Mouse (Mus musculus): Measurements from ENCODE around the gene Dad1. TPM values are rescaled to one million over a fixed set of nuclear protein-coding genes. Genes with fewer than 3 reads are reported as not detected.

The Dad1 gene
- polyA plus RNA-seq, 1 experiment: 4.4 TPM

DNA sequence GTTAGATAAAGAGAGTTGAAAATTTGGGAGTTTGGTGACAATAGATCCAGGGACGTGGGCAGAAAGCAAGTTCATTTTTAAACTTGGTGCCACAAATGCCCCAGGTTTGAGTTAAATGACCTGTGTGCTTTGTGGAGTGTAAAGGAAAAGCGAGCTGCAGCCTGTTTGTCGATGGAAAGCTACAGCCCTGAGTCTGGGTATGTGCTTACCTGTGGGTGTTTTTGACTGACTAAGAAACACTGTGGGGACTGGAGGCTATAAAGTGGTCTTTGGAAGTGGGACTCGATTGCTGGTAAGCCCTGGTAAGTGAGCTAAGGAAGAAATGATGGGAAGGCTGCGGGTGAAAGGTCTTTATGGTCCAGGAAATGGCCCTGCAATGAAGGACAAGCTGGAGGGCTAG lies 47.6 kb downstream of the Dad1 start:
- Histone ChIP-seq H3K4me3 (replicated peaks) (no peak overlapping the region), H3K9me3 (ENCODE audit: control insufficient read depth, low read length) (no peaks in the 10 kb centered on the region), H3K36me3 (ENCODE audit: control insufficient read depth) (no peaks in the 10 kb centered on the region), H3K27me3 (ENCODE audit: control insufficient read depth) (no peaks in the 10 kb centered on the region; the same call in none of the 2 replicates), H3K4me1 (ENCODE audit: control insufficient read depth) (peaks cover 31% of the 10 kb centered on the region)
- TF ChIP-seq GATA1 (IDR thresholded peaks at IDR 0.05; ENCODE audit: low read length) (no peak), TAL1 (IDR thresholded peaks at IDR 0.05; ENCODE audit: low read length) (no peak)

DNA sequence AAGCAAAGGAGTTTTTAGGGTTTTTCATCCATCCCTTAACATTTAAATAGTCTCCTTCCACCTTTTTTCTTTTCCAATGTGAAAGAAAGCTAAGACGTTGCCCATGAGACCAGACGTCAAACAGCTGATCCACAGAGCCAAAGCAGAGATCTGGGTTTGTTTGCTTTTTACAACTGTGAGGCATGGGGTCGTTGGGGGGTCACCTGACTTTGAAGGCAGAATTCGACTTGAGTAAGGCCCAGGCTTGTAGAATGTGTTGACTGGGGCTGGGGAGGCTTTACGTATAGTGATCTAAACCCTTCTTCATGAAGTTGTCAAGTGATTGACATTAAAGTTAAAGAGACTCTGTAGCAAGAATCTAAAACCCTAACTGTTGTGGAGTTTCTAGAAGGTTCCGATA lies 48.0 kb downstream of the Dad1 start:
- TF ChIP-seq GATA1 (IDR thresholded peaks at IDR 0.05; ENCODE audit: low read length) (no peak), TAL1 (IDR thresholded peaks at IDR 0.05; ENCODE audit: low read length) (no peak)
- Histone ChIP-seq H3K4me1 (ENCODE audit: control insufficient read depth) (peaks cover 31% of the 10 kb centered on the region), H3K9me3 (ENCODE audit: control insufficient read depth, low read length) (no peaks in the 10 kb centered on the region)

DNA sequence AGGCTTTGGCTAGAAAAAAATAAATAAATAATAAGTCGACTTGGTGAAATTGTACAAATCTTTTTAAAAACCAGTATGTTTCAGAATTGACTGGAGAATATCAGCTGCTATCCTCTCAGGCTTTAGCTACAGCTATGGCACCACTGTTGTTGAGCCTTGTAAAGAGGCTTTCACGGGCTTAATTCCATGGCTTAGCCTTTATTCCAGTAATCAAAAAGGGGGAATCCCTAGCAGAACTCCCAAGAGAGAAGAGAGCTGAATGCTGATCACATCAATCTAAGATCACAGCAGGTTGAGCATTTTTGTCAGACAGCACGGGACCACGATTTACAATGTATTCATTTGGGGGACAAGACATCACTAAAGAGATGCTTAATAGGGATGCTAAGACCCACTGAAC lies 49.1 kb downstream of the Dad1 start:
- H3K4me1 ChIP-seq (ENCODE audit: control insufficient read depth): peaks cover 31% of the 10 kb centered on the region
- TF ChIP-seq TAL1 (IDR thresholded peaks at IDR 0.05; ENCODE audit: low read length): no peak
- peaks cover 2% of the 10 kb centered on the region for H3K27me3 ChIP-seq (ENCODE audit: control insufficient read depth)

More for the DNA sequence above, 48.0 kb downstream of the Dad1 start:
- no peaks in the 10 kb centered on the region; the same call in none of the 2 replicates for H3K27me3 ChIP-seq (ENCODE audit: control insufficient read depth)
- no peak overlapping the region for H3K4me3 ChIP-seq (replicated peaks)
- H3K36me3 ChIP-seq (ENCODE audit: control insufficient read depth): no peaks in the 10 kb centered on the region

DNA sequence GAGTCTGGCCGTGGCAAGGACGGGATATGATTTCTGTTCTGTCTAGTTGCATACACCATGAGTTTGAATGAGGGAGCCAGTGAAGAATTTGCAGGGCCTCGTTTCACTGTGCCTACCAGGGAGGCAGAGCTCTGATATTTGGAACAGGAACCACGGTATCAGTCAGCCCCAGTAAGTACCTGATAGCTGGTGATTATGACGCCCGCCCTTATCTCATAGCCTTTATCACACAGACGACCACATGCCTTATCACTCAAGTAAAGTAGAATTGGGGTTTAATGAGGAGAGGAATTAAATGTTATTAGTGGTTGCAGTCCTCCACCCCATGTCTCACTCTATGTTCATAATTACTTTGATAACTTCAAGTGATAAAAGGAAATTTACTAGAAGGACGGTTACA lies 49.6 kb downstream of the Dad1 start:
- Histone ChIP-seq H3K4me3 (replicated peaks) (no peak overlapping the region), H3K9me3 (ENCODE audit: control insufficient read depth, low read length) (no peaks in the 10 kb centered on the region), H3K36me3 (ENCODE audit: control insufficient read depth) (no peaks in the 10 kb centered on the region), H3K27me3 (ENCODE audit: control insufficient read depth) (peaks cover 2% of the 10 kb centered on the region), H3K4me1 (ENCODE audit: control insufficient read depth) (peaks cover 31% of the 10 kb centered on the region)
- TF ChIP-seq TAL1 (IDR thresholded peaks at IDR 0.05; ENCODE audit: low read length): peak; percentile 64
- peak; percentile 64 for TF ChIP-seq GATA1 (IDR thresholded peaks at IDR 0.05; ENCODE audit: low read length)

More for the DNA sequence above, 49.1 kb downstream of the Dad1 start:
- no peaks in the 10 kb centered on the region for H3K9me3 ChIP-seq (ENCODE audit: control insufficient read depth, low read length)
- H3K4me3 ChIP-seq (replicated peaks): no peak overlapping the region
- H3K36me3 ChIP-seq (ENCODE audit: control insufficient read depth): no peaks in the 10 kb centered on the region

DNA sequence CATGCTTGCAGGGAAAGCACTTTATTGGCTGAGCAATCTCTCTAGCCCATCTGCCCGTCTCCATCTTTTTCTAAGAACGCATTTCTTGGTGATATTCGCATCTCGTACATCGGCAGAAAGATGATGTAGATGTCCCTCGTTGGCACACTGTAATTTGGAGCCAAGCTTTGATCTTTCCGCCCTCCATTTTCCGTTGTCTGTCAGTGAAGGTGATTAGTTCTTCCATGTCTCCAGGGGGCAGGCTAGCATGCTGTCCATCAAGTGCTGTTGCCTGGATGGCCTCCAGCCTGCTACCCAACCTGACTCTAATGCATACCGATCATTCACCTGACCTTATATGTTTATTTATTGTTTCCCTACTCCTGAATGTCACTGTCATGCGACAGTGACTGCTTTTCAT lies 50.1 kb downstream of the Dad1 start:
- TF ChIP-seq GATA1 (IDR thresholded peaks at IDR 0.05; ENCODE audit: low read length) (no peak), TAL1 (IDR thresholded peaks at IDR 0.05; ENCODE audit: low read length) (no peak)
- peaks cover 31% of the 10 kb centered on the region for H3K4me1 ChIP-seq (ENCODE audit: control insufficient read depth)
- H3K36me3 ChIP-seq (ENCODE audit: control insufficient read depth): no peaks in the 10 kb centered on the region
- H3K9me3 ChIP-seq (ENCODE audit: control insufficient read depth, low read length): no peaks in the 10 kb centered on the region
- no peak overlapping the region for H3K4me3 ChIP-seq (replicated peaks)
- peaks cover 2% of the 10 kb centered on the region for H3K27me3 ChIP-seq (ENCODE audit: control insufficient read depth)

DNA sequence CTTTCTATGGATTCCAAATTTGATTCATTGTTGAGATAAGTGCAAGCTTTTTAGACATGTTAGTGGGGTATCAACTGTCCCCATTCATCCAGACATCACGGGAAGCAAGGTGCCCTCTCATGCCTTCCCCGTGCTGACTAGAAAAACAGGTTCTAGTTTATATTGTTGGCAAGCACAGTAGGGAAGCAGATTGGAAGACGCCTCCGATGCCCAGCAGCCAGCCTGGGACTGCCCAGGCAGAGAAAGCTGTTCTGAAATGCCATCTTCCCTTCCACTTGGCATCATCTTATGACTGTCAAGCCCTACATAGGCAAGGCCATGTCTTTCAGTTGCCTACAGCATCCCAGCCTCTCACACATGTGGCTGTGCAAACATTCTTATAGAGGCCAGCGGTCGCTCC lies 50.7 kb downstream of the Dad1 start:
- no peak for TF ChIP-seq TAL1 (IDR thresholded peaks at IDR 0.05; ENCODE audit: low read length)
- no peak for TF ChIP-seq GATA1 (IDR thresholded peaks at IDR 0.05; ENCODE audit: low read length)
- H3K36me3 ChIP-seq (ENCODE audit: control insufficient read depth): no peaks in the 10 kb centered on the region
- H3K9me3 ChIP-seq (ENCODE audit: control insufficient read depth, low read length): no peaks in the 10 kb centered on the region
- H3K4me1 ChIP-seq (ENCODE audit: control insufficient read depth): peaks cover 31% of the 10 kb centered on the region
- no peak overlapping the region for H3K4me3 ChIP-seq (replicated peaks)
- peaks cover 2% of the 10 kb centered on the region for H3K27me3 ChIP-seq (ENCODE audit: control insufficient read depth)

DNA sequence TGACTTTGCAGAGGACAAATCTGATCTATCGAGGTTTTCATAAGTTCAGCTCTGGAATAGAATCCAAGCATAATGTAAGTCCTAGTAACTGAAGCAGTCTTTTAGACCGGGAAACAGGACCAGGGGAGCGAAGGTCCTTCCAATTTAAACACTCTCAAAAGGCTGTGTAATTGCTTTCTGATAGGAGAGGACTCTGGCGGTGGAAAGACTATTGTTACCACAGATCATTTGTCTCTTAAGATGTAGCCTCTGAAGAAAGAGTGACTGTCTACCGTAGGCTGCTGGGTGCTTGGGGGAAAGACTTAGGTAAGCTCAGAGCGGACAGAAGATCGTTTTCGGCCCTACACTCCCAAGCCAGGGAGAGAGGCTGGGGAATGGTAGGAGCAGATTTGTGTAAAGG lies 53.5 kb downstream of the Dad1 start:
- no peak overlapping the region for H3K4me3 ChIP-seq (replicated peaks)
- no peaks in the 10 kb centered on the region for H3K9me3 ChIP-seq (ENCODE audit: control insufficient read depth, low read length)
- no peaks in the 10 kb centered on the region for H3K36me3 ChIP-seq (ENCODE audit: control insufficient read depth)
- H3K27me3 ChIP-seq (ENCODE audit: control insufficient read depth): peaks cover 5% of the 10 kb centered on the region
- peaks cover 21% of the 10 kb centered on the region for H3K4me1 ChIP-seq (ENCODE audit: control insufficient read depth)
- TF ChIP-seq GATA1 (IDR thresholded peaks at IDR 0.05; ENCODE audit: low read length) (no peak), TAL1 (IDR thresholded peaks at IDR 0.05; ENCODE audit: low read length) (no peak)

DNA sequence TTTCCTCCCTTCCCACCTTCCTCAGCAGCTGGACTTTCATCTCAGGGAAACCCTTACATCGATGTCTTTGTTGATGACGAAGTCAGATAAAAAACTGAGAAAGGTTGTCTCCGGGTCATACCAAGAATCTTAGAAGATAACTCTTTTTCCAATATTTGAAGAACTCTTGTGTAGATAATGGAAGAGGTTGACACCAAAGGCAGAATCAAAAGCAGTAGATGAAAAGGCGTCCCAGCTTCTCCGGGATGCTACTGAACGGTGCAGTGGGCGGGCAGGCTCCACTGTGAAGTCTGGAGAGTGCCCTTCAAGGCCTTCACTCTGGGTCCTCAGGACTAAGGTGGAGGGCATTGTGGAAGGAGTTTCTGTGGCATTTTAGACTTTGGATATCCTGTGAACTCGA lies 54.2 kb downstream of the Dad1 start:
- Histone ChIP-seq H3K9me3 (ENCODE audit: control insufficient read depth, low read length) (no peaks in the 10 kb centered on the region), H3K27me3 (ENCODE audit: control insufficient read depth) (peaks cover 5% of the 10 kb centered on the region), H3K36me3 (ENCODE audit: control insufficient read depth) (no peaks in the 10 kb centered on the region), H3K4me3 (replicated peaks) (no peak overlapping the region), H3K4me1 (ENCODE audit: control insufficient read depth) (peaks cover 16% of the 10 kb centered on the region)
- TF ChIP-seq TAL1 (IDR thresholded peaks at IDR 0.05; ENCODE audit: low read length): no peak
- no peak for TF ChIP-seq GATA1 (IDR thresholded peaks at IDR 0.05; ENCODE audit: low read length)

DNA sequence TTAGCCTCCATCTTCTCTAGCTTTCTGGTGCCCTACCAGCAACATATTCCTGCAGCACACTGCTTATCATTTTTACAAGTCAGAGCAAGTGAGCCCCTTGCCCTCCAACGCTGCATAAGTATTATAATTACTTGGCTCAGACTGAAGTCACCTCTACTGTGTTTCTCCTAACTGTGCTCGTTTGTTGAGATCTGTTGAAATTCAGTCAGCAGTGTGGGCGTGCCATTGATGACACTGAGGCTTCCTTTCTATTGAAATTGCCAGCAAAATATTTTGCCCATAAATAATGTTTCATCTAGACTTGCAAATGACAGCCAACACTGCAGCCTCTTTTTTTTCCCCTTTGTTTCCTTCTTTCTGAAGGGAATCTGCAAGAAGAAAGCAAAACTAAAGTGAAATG lies 56.2 kb downstream of the Dad1 start:
- TF ChIP-seq GATA1 (IDR thresholded peaks at IDR 0.05; ENCODE audit: low read length): no peak
- TF ChIP-seq TAL1 (IDR thresholded peaks at IDR 0.05; ENCODE audit: low read length): no peak
- Histone ChIP-seq H3K4me1 (ENCODE audit: control insufficient read depth) (no peaks in the 10 kb centered on the region), H3K27me3 (ENCODE audit: control insufficient read depth) (peaks cover 9% of the 10 kb centered on the region), H3K36me3 (ENCODE audit: control insufficient read depth) (no peaks in the 10 kb centered on the region), H3K4me3 (replicated peaks) (no peak overlapping the region), H3K9me3 (ENCODE audit: control insufficient read depth, low read length) (no peaks in the 10 kb centered on the region)

DNA sequence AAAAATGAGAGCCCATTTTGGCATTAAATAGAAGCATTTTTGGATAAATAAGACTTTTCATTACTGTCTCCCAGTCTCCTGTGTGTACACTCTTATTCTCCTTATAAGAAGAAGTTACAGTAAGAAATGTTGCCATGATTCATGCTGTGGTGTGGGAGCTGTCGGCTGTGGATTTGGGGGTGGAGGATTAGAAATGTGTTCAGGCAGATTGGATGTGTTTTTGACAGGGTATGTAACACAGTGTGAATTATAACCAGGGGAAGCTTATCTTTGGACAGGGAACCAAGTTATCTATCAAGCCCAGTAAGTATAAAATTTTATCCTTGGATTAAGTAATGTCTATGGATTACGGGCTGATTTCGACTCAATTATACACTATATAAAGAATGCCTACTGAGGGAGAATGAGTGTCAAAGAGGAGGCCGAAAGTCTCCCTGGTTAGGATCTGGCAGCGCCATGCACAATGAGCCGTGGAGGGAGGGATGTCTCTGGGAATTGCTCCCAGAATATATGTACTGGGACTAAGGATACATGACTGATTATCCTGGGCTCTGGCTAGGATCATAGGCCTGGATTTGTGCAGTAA lies 58.0 kb downstream of the Dad1 start:
- no peaks in the 10 kb centered on the region for H3K36me3 ChIP-seq (ENCODE audit: control insufficient read depth)
- no peaks in the 10 kb centered on the region for H3K9me3 ChIP-seq (ENCODE audit: control insufficient read depth, low read length)
- TF ChIP-seq GATA1 (IDR thresholded peaks at IDR 0.05; ENCODE audit: low read length) (no peak), TAL1 (IDR thresholded peaks at IDR 0.05; ENCODE audit: low read length) (no peak)
- no peaks in the 10 kb centered on the region for H3K4me1 ChIP-seq (ENCODE audit: control insufficient read depth)
- H3K27me3 ChIP-seq (ENCODE audit: control insufficient read depth): peaks cover 12% of the 10 kb centered on the region
- H3K4me3 ChIP-seq (replicated peaks): no peak overlapping the region

Data from erythroblast, embryonic 14.5 days (primary cell).